Mouse (Mus musculus): ENCODE results near the gene Pmel.

The Pmel gene

GRCm38 (mm10) chr10:128748252-128748864 is 44.4 kb downstream of the Pmel start:
- peak; percentile 96 for DNase-seq (ENCODE audit: low read depth)
